Mouse (Mus musculus): ENCODE results near the gene Slc17a3. TPM values are rescaled to one million over a fixed set of nuclear protein-coding genes. Genes with fewer than 3 reads are reported as not detected.

The Slc17a3 gene
- total RNA-seq, 2 experiments from 2014 or later: not detected

GRCm38 (mm10) chr13:23879106-23879505 is 39.9 kb downstream of the Slc17a3 start:
- no peak for DNase-seq

GRCm38 (mm10) chr13:23879636-23880035 is 40.4 kb downstream of the Slc17a3 start:
- DNase-seq: no peak

GRCm38 (mm10) chr13:23885540-23885939 is 46.3 kb downstream of the Slc17a3 start:
- DNase-seq: no peak

- DNase-seq: no peak
Observed at GRCm38 (mm10) chr13:23887026-23887725, 47.9 kb downstream of the Slc17a3 start.

- DNase-seq: no peak
Observed at GRCm38 (mm10) chr13:23889011-23889605, 49.9 kb downstream of the Slc17a3 start.

- DNase-seq: no peak
Observed at GRCm38 (mm10) chr13:23892592-23893268, 53.5 kb downstream of the Slc17a3 start.

GRCm38 (mm10) chr13:23893269-23893593 is 54.0 kb downstream of the Slc17a3 start:
- no peak for DNase-seq

- DNase-seq: no peak
Observed at GRCm38 (mm10) chr13:23898242-23898641, 59.0 kb downstream of the Slc17a3 start.

GRCm38 (mm10) chr13:23906906-23907305 is 67.7 kb downstream of the Slc17a3 start:
- DNase-seq: no peak

GRCm38 (mm10) chr13:23910121-23910520 is 70.9 kb downstream of the Slc17a3 start:
- DNase-seq: no peak

Other genes starting within 250 kb of the Slc17a3 start
- gene Hist1h2be, start 218.3 kb upstream of the Slc17a3 start, total RNA-seq (2021): 10 to 100 TPM; 12.0 to 12.3 TPM
- 10 to 100 TPM; 42.1 to 46.4 TPM for gene Hist1h1e, start 216.9 kb upstream of the Slc17a3 start, total RNA-seq (2021)
- gene Hist1h2ac, start 155.5 kb upstream of the Slc17a3 start, total RNA-seq (2021): 1 to 10 TPM; 2.7 to 3.5 TPM
- gene Hist1h2bc, start 155.2 kb upstream of the Slc17a3 start, total RNA-seq (2021): 10 to 100 TPM; 50.8 to 57.7 TPM
- not detected for gene Hist1h1t, start 143.6 kb upstream of the Slc17a3 start, total RNA-seq (2021)
- 10 to 100 TPM; 95.4 to 98.7 TPM for gene Hist1h4c, start 141.0 kb upstream of the Slc17a3 start, total RNA-seq (2021)
- 1 to 10 TPM; 1.7 to 3.0 TPM for gene Hfe, start 128.6 kb upstream of the Slc17a3 start, total RNA-seq (2021)
- 10 to 100 TPM; 52.8 to 55.3 TPM for gene Hist1h1c, start 100.6 kb upstream of the Slc17a3 start, total RNA-seq (2021)
- 1 to 10 TPM; 2.5 to 5.2 TPM for gene Hist1h3c, start 93.8 kb upstream of the Slc17a3 start, total RNA-seq (2021)
- 10 to 100 TPM; 23.0 to 24.2 TPM for gene Hist1h2bb, start 92.7 kb upstream of the Slc17a3 start, total RNA-seq (2021)
- 10 to 100 TPM; 29.8 to 37.0 TPM for gene Hist1h2ab, start 88.3 kb upstream of the Slc17a3 start, total RNA-seq (2021)
- 10 to 100 TPM; 15.0 to 21.4 TPM for gene Hist1h3b, start 87.2 kb upstream of the Slc17a3 start, total RNA-seq (2021)
- gene Hist1h4b, start 82.4 kb upstream of the Slc17a3 start, total RNA-seq (2021): 10 to 100 TPM; 83.9 to 89.6 TPM
- 10 to 100 TPM; 35.4 to 47.1 TPM for gene Hist1h4a, start 78.2 kb upstream of the Slc17a3 start, total RNA-seq (2021)
- 10 to 100 TPM; 37.3 to 46.3 TPM for gene Hist1h3a, start 77.0 kb upstream of the Slc17a3 start, total RNA-seq (2021)
- 10 to 100 TPM; 17.0 to 19.5 TPM for gene Hist1h1a, start 75.8 kb upstream of the Slc17a3 start, total RNA-seq (2021)
- gene Trim38, start 69.5 kb upstream of the Slc17a3 start, total RNA-seq (2021): under 1 TPM in 1 of 2 experiments, not detected in 1; 0.18 TPM
- gene Slc17a2, start 32.4 kb upstream of the Slc17a3 start, total RNA-seq (2021): under 1 TPM in 1 of 2 experiments, not detected in 1; 0.23 TPM
- gene Slc17a1, start 28.3 kb downstream of the Slc17a3 start, total RNA-seq (2021): not detected
- gene Slc17a4, start 75.6 kb downstream of the Slc17a3 start, total RNA-seq (2021): not detected
- not detected for gene Hist1h2ba, start 94.7 kb downstream of the Slc17a3 start, total RNA-seq (2021)
- not detected for gene Hist1h2aa, start 95.0 kb downstream of the Slc17a3 start, total RNA-seq (2021)
- gene Scgn, start 151.8 kb downstream of the Slc17a3 start, total RNA-seq (2021): 1 to 10 TPM in 1 of 2 experiments, under 1 TPM in 1; 0.99 to 1.2 TPM